Mouse (Mus musculus): ENCODE measurements around the gene Cep164. TPM values are rescaled to one million over a fixed set of nuclear protein-coding genes. Genes with fewer than 3 reads are reported as not detected.
A peak's percentile ranks its signal among the peaks of the same experiment; 100 is the strongest.
"Not testable (repeated sequence)": the region's sequence is repeated elsewhere in the genome, so short reads cannot be mapped to it uniquely, and the experiment has no call there.

Cep164 gene
- total RNA-seq (2022): 1 to 10 TPM; 2.1 to 3.9 (median 2.4) TPM

- DNase-seq (ENCODE audit: low spot score in 2 of 2): peak; percentile 75
These were observed at the start of gene Cep164 for GRCm38 (mm10) chr9:45828291-45828963. Cep164 (minus strand) TSS chr9:45828691.

GRCm38 (mm10) chr9:45877928-45878327, 49.4 kb upstream of the Cep164 start:
- DNase-seq (ENCODE audit: low spot score in 2 of 2): peak; percentile 25 to 34

GRCm38 (mm10) chr9:45870265-45870664, 41.8 kb upstream of the Cep164 start:
- no peak for DNase-seq (ENCODE audit: low spot score in 2 of 2)

DNA sequence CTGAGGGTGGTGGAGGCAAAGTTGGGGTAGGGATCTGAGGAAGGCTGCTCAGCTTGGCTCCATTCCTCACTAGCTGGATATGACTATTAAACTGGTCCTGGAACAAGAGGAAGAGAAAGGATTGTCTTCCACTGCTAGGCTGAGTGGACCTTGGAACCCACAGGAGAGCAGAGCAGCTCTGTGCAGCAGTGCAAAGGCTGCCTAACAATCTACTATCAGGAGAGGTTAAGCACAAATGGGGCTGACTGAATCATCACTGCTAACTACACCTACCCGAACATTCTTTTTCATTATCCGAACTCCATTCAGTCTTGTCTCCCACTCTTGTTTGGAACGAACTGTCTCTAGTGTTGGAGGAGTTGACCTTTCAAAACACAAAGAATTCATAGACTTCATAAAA, 40.7 kb upstream of the Cep164 start:
- DNase-seq (ENCODE audit: low spot score in 2 of 2): no peak

- DNase-seq (ENCODE audit: low spot score in 2 of 2): no peak
These were observed 33.3 kb upstream of the Cep164 start for GRCm38 (mm10) chr9:45861813-45862212.

GRCm38 (mm10) chr9:45859364-45859763, 30.9 kb upstream of the Cep164 start:
- DNase-seq (ENCODE audit: low spot score in 2 of 2): no peak

GRCm38 (mm10) chr9:45854136-45854535, 25.6 kb upstream of the Cep164 start:
- no peak for DNase-seq (ENCODE audit: low spot score in 2 of 2)

GRCm38 (mm10) chr9:45853695-45854094, 25.2 kb upstream of the Cep164 start:
- DNase-seq (ENCODE audit: low spot score in 2 of 2): no peak

GRCm38 (mm10) chr9:45851776-45852175, 23.3 kb upstream of the Cep164 start:
- no peak for DNase-seq (ENCODE audit: low spot score in 2 of 2)

GRCm38 (mm10) chr9:45851330-45851729, 22.8 kb upstream of the Cep164 start:
- DNase-seq (ENCODE audit: low spot score in 2 of 2): no peak

GRCm38 (mm10) chr9:45850528-45851155, 22.2 kb upstream of the Cep164 start:
- no peak for DNase-seq (ENCODE audit: low spot score in 2 of 2)

GRCm38 (mm10) chr9:45849528-45850408, 21.3 kb upstream of the Cep164 start:
- peak; percentile 64 to 73 for DNase-seq (ENCODE audit: low spot score in 2 of 2)

GRCm38 (mm10) chr9:45846891-45847460, 18.5 kb upstream of the Cep164 start:
- no peak for DNase-seq (ENCODE audit: low spot score in 2 of 2)

GRCm38 (mm10) chr9:45846176-45846575, 17.7 kb upstream of the Cep164 start:
- DNase-seq (ENCODE audit: low spot score in 2 of 2): not testable (repeated sequence)

GRCm38 (mm10) chr9:45845541-45845940, 17.1 kb upstream of the Cep164 start:
- DNase-seq (ENCODE audit: low spot score in 2 of 2): no peak

GRCm38 (mm10) chr9:45843780-45844179, 15.3 kb upstream of the Cep164 start:
- no peak for DNase-seq (ENCODE audit: low spot score in 2 of 2)

- peak in 1 of 2 experiments; percentile 14 for DNase-seq (ENCODE audit: low spot score in 2 of 2)
These were observed 14.5 kb upstream of the Cep164 start for GRCm38 (mm10) chr9:45843007-45843406.

GRCm38 (mm10) chr9:45841458-45841857, 13.0 kb upstream of the Cep164 start:
- peak in 1 of 2 experiments; percentile 49 for DNase-seq (ENCODE audit: low spot score in 2 of 2)

GRCm38 (mm10) chr9:45840331-45840730, 11.8 kb upstream of the Cep164 start:
- peak; percentile 71 to 72 for DNase-seq (ENCODE audit: low spot score in 2 of 2)

- DNase-seq (ENCODE audit: low spot score in 2 of 2): peak in 1 of 2 experiments; percentile 23
These were observed 11.4 kb upstream of the Cep164 start for GRCm38 (mm10) chr9:45839982-45840300.

GRCm38 (mm10) chr9:45839139-45839981, 10.9 kb upstream of the Cep164 start:
- DNase-seq (ENCODE audit: low spot score in 2 of 2): peak; percentile 68 to 73

Measured in gastrocnemius, adult 8-10 months (tissue).